In the genomic region with DNA sequence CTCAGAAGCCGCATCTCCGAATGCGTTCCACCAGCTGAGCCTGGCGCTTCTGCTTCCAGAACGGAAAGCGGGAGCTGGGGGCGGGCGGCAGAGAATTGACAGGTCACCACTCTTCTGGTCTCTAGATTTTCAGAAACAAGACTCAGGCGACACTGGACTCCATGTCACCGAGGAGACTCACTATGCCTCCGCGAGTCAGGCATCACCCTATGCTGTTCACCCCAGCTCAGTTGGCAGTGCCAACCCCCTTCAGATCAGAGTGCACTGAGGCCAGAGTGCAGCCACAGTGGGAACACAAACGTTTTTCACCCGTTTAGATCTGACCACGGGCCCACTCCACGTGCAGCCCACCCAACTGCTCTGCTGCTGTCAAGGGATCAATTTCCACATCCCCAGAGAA, we compare ENCODE assay signal across 8 mouse cellular contexts. TPM values are rescaled to one million over a fixed set of nuclear protein-coding genes. Genes with fewer than 3 reads are reported as not detected.
DNase-seq lines count a peak whose midpoint lies in the region; ATAC-seq and TF ChIP-seq lines count a peak whose summit lies in the region.

No protein-coding gene starts in this region.

- H3K4me1 ChIP-seq in intestine, postnatal 0 days (replicated peaks; ENCODE audit: control insufficient read depth, insufficient read depth, low read length) = no peaks in the 10 kb centered on the region

- no peak for TF ChIP-seq CTCF in intestine, postnatal 0 days (IDR thresholded peaks at IDR 0.05; ENCODE audit: low read depth)

- no peak overlapping the region for H3K27ac ChIP-seq in intestine, postnatal 0 days (ENCODE audit: low read depth, low read length)

- no peak for TF ChIP-seq POLR2A in myocyte (IDR thresholded peaks at IDR 0.05; ENCODE audit: insufficient read length, low read depth)

- no peaks in the 10 kb centered on the region for H3K36me3 ChIP-seq in intestine, postnatal 0 days (ENCODE audit: control insufficient read depth, insufficient read depth)
- no peaks in the 10 kb centered on the region for H3K36me3 ChIP-seq in myocyte (ENCODE audit: control insufficient read depth, insufficient read depth)

- ATAC-seq in intestine, postnatal 0 days = peak; percentile 37
- ATAC-seq in inflammation-experienced regulatory T-cells, adult 6 months = no peak

- peak overlapping the region; percentile 41; the same call in 1 of the 2 replicates for H3K9ac ChIP-seq in intestine, postnatal 0 days (ENCODE audit: low read depth, low read length)

- under 1% methylated on average over 16 of the region's 16 CpGs for WGBS in intestine, postnatal 0 days

- no peak overlapping the region for H3ac ChIP-seq in myocyte (ENCODE audit: control insufficient read depth, insufficient read length)

- H3K4me3 ChIP-seq in intestine, postnatal 0 days (ENCODE audit: low read depth, low read length) = peak overlapping the region; percentile 73
- H3K4me3 ChIP-seq in myocyte = peak overlapping the region; percentile 23

- peak; percentile 20 for DNase-seq in embryo, embryonic 11 days
- DNase-seq in embryo, embryonic 9.5 days (ENCODE audit: extremely low spot score) = no peak
- peak; percentile 39 for DNase-seq in right cerebral cortex, postnatal 25 days
- DNase-seq in right cerebral cortex, postnatal 4 days = no peak
- DNase-seq in retina, embryonic 14.5 days (ENCODE audit: low spot score) = no peak

- H3K9me3 ChIP-seq in intestine, postnatal 0 days (ENCODE audit: control insufficient read depth) = no peaks in the 10 kb centered on the region

- 0 out of 2 replicates have a peak, but pooled peaks cover 4% of the 10 kb centered on the region for H3K27me3 ChIP-seq in intestine, postnatal 0 days (replicated peaks; ENCODE audit: control insufficient read depth, insufficient read depth, low read length)
- peaks cover 5% of the 10 kb centered on the region for H3K27me3 ChIP-seq in myocyte (ENCODE audit: control insufficient read depth, insufficient read depth, insufficient read length)

- no peaks in the 10 kb centered on the region for H3K79me2 ChIP-seq in myocyte (ENCODE audit: control insufficient read depth, insufficient read depth)

- H3K4me2 ChIP-seq in intestine, postnatal 0 days (replicated peaks; ENCODE audit: low read depth) = peak overlapping the region; percentile 85
- H3K4me2 ChIP-seq in myocyte (ENCODE audit: low read depth) = peak overlapping the region; percentile 70

TF ChIP-seq in myocyte, 11 proteins besides CTCF, POLR2A, EP300 and RAD21:
- TF ChIP-seq E2F4 (IDR thresholded peaks at IDR 0.05; ENCODE audit: insufficient read depth) (no peak), POLR2AphosphoS2 (IDR thresholded peaks at IDR 0.05; ENCODE audit: insufficient read length, low read depth) (no peak), CEBPB (IDR thresholded peaks at IDR 0.05; ENCODE audit: insufficient read depth, poor library complexity, severe bottlenecking) (no peak), MYOD1 (IDR thresholded peaks at IDR 0.05; ENCODE audit: control insufficient read depth in 1 of 3, insufficient read length in 2 of 3, low read depth in 2 of 3) (no peak), USF1 (IDR thresholded peaks at IDR 0.05; ENCODE audit: low read depth) (no peak)

RNA-seq across cellular contexts. Expression of a gene that starts 0.4 kb away (rescaled TPM):
- 0.54 and 0.63 TPM in 2 replicates for polyA plus RNA-seq in intestine, postnatal 0 days (2015; fragmentation: Nextera tagmentation; extraction: Ambion mirVana)
- 0.13 TPM for polyA plus RNA-seq in myocyte (2012; fragmentation: generic; extraction: Trizol)
- not detected for polyA plus RNA-seq in inflammation-experienced regulatory T-cells, adult 6 months (2017; shearing (Covaris generic))

RNA-seq across cellular contexts. Expression of a gene that starts 12.5 kb away (rescaled TPM):
- not detected in 2 replicates for polyA plus RNA-seq in intestine, postnatal 0 days (2015; fragmentation: Nextera tagmentation; extraction: Ambion mirVana)
- not detected for polyA plus RNA-seq in myocyte (2012; fragmentation: generic; extraction: Trizol)
- not detected for polyA plus RNA-seq in inflammation-experienced regulatory T-cells, adult 6 months (2017; shearing (Covaris generic))

RNA-seq across cellular contexts. Expression of a gene that starts 15.1 kb away (rescaled TPM):
- polyA plus RNA-seq in intestine, postnatal 0 days (2015; fragmentation: Nextera tagmentation; extraction: Ambion mirVana) = 2.1 and 2.7 TPM in 2 replicates
- polyA plus RNA-seq in myocyte (2012; fragmentation: generic; extraction: Trizol) = 1.3 TPM
- under 1 TPM in 1 of 3 experiments, not detected in 2; 0.20 TPM for polyA plus RNA-seq in inflammation-experienced regulatory T-cells, adult 6 months (2017; shearing (Covaris generic))

RNA-seq across cellular contexts. Expression of a gene that starts 22.5 kb away (rescaled TPM):
- not detected in 2 replicates for polyA plus RNA-seq in intestine, postnatal 0 days (2015; fragmentation: Nextera tagmentation; extraction: Ambion mirVana)
- polyA plus RNA-seq in myocyte (2012; fragmentation: generic; extraction: Trizol) = not detected
- polyA plus RNA-seq in inflammation-experienced regulatory T-cells, adult 6 months (2017; shearing (Covaris generic)) = not detected

RNA-seq across cellular contexts. Expression of a gene that starts 35.3 kb away (rescaled TPM):
- polyA plus RNA-seq in intestine, postnatal 0 days (2015; fragmentation: Nextera tagmentation; extraction: Ambion mirVana) = not detected in 2 replicates
- polyA plus RNA-seq in myocyte (2012; fragmentation: generic; extraction: Trizol) = not detected
- not detected for polyA plus RNA-seq in inflammation-experienced regulatory T-cells, adult 6 months (2017; shearing (Covaris generic))

Comparison
In these comparisons a context has a peak if more than half of its experiments do, and no peak if none do; other contexts are left out.
1. DNase-seq: peak in embryo, embryonic 11 days (single experiment) and right cerebral cortex, postnatal 25 days (single experiment); none in embryo, embryonic 9.5 days (single experiment), right cerebral cortex, postnatal 4 days (single experiment) and retina, embryonic 14.5 days (single experiment).